Mouse (Mus musculus): ENCODE measurements around the gene Mrpl49.

- TF ChIP-seq CTCF (IDR thresholded peaks at IDR 0.05; ENCODE audit: borderline replicate concordance, extremely low read depth, insufficient read depth, insufficient read length) (no peak), POLR2A (IDR thresholded peaks at IDR 0.05; ENCODE audit: borderline replicate concordance, extremely low read depth, insufficient read depth, insufficient read length, poor library complexity, severe bottlenecking) (peak; percentile 51; the same call in 1 of the 2 replicates)
Observed at GRCm38 (mm10) chr19:6084478-6085248, 27.1 kb upstream of the Mrpl49 start, which contains the start of the genes Zfpl1 and Cdca5.

Measured in brain, embryonic 14.5 days (tissue).